Mouse (Mus musculus) olfactory bulb, adult 2 months (tissue): Measurements from ENCODE around the gene Ctnna3. TPM values are rescaled to one million over a fixed set of nuclear protein-coding genes. Genes with fewer than 3 reads are reported as not detected.
A peak's percentile ranks its signal among the peaks of the same experiment; 100 is the strongest.
"Not testable (repeated sequence)": the region's sequence is repeated elsewhere in the genome, so short reads cannot be mapped to it uniquely, and the experiment has no call there.

Experiments
- H3K27ac ChIP-seq: fragments of 200-500 bp; 2 replicates; pipeline ENCODE4 v1.5.1; 2012; ENCODE audit warnings: low read depth, low read length; ENCODE audit not compliant: insufficient read depth
- H3K4me1 ChIP-seq: fragments of 200-500 bp; 2 replicates; pipeline ENCODE4 v1.6.1; 2012; ENCODE audit warnings: low read length; ENCODE audit not compliant: control insufficient read depth, insufficient read depth
- H3K4me3 ChIP-seq: fragments of 200-500 bp; 2 replicates; pipeline ENCODE4 v1.5.1; 2012; ENCODE audit warnings: mild to moderate bottlenecking, low read depth, low read length, moderate library complexity; ENCODE audit not compliant: insufficient read depth
- CTCF ChIP-seq: fragments of 200-500 bp; IDR thresholded peaks from 2 replicates; pipeline ENCODE4 v1.5.1; 2012; ENCODE audit warnings: low read depth, mild to moderate bottlenecking, low read length, moderate library complexity; ENCODE audit not compliant: insufficient read depth
- POLR2A ChIP-seq: fragments of 200-500 bp; IDR thresholded peaks from 2 replicates; pipeline ENCODE4 v1.6.1; 2012; ENCODE audit warnings: mild to moderate bottlenecking, low read depth, low read length, moderate library complexity; ENCODE audit not compliant: insufficient read depth
- WGBS: fragments of 180-500 bp; shearing (Covaris S2); methylation state at CpG from one replicate; pipeline ENCODE4 v1.1.7; 2018; 5-methylcytosine and 5-hydroxymethylcytosine counted together
- polyA plus RNA-seq: library from polyadenylated mRNA; stranded (reverse); fragments of >200 nt; gene quantifications from 2 replicates; pipeline ENCODE4 v1.2.4, GENCODE M21; 2012; ENCODE audit warnings: low replicate concordance; ENCODE audit not compliant: missing spikeins, insufficient read depth, insufficient read length

Gene Ctnna3
- polyA plus RNA-seq, 1 experiment: not detected

DNA sequence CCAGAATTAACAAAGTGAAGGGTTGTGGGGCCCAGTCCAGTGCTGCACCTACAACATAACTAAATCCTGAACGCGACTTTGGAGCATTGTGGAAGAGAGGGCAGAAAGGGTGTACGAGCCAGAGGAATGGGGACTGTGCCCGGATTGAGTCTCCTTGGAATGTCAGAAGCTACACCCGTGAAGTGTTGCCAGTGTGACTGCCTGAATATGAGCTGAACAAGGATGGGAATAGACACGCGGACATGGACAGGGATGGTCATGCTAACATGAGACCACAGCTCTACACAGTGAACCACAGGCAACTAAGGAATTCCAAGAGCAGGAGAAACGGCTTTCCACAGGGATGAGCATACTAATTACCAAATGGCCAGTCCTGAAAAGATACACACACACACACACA lies 2.2 kb downstream of the Ctnna3 start:
- no peak overlapping the region for H3K4me3 ChIP-seq
- TF ChIP-seq POLR2A (no peak), CTCF (no peak)
- no peak overlapping the region for H3K27ac ChIP-seq
- no peaks in the 10 kb centered on the region for H3K4me1 ChIP-seq
- WGBS: 89% methylated on average over 8 of the region's 8 CpGs

DNA sequence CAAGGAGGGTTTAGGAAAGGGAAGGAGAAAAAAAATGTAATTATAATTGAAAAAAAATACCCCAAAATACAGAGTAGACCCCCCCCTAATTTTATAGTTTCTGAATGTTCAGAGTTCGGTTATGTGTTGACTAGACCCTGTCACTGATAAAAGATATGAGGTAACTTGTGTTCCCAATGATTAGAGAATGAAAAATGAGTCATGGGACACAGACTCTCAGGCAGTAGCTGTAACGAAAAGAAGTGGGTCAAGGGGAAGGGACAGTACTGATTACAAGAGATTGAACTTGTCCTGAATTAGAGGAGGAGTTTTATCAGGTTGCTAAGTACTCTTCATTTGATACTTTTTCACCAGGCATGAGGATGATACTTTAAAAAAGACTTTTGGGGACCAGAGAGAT lies 3.0 kb downstream of the Ctnna3 start:
- TF ChIP-seq CTCF: no peak
- TF ChIP-seq POLR2A: no peak
- no peak overlapping the region for H3K27ac ChIP-seq
- 78% methylated on average over 2 of the region's 2 CpGs for WGBS
- no peaks in the 10 kb centered on the region for H3K4me1 ChIP-seq
- H3K4me3 ChIP-seq: no peak overlapping the region

DNA sequence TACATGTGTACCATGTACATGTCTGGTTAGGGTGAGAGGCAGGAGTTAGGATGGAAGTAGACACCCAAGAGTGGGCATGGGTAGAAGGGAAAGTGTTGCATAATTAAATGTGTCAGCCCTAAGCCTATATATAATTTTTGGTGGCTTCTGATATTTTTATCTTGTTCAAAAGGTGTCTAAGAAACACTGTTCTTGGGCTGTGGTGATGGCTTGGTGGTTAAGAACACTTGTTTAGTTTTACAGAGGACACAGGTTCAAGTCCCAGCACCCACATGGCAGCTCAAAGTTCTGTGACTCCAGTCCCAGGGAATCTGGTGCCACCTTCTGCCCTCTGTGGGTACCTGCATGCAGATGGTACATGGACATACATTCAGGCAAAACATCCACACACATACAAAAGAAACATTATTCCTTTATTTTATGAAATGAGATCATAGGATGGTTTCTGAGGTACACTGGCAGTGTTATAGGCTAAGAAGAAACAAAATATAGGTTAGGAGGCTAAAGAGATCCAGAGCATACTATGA lies 8.9 kb downstream of the Ctnna3 start:
- TF ChIP-seq POLR2A: no peak
- no peak for TF ChIP-seq CTCF

DNA sequence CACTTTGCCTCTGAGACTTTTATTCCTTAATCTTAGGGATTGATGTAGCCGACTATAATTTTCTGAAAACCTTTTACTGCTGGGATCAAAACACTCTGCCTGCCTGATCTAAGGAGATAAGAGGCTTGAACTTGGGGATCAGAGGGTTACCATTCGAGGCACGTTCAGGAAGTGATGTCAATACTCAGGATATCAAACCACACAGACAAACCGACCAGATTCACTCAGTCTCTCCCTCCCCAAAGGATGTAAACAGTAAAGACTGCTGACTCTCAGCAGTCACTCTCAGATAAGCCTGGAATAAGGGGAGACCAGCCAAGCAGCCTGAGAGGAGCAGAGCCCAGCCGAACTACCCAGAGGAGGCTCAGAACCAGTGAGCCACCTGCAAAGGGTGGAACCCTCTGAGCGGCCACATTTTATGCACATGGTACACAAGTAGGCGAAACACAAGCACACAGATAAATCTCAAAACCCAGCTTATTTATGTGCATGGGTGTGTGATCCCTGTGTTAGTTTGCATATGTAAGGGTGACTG lies 9.9 kb downstream of the Ctnna3 start:
- H3K4me1 ChIP-seq: no peaks in the 10 kb centered on the region
- H3K4me3 ChIP-seq: no peak overlapping the region
- no peak for TF ChIP-seq POLR2A
- H3K27ac ChIP-seq: no peak overlapping the region
- 77% methylated on average over 7 of the region's 7 CpGs for WGBS

More for the DNA sequence above, 8.9 kb downstream of the Ctnna3 start:
- Histone ChIP-seq H3K27ac (no peak overlapping the region), H3K4me3 (no peak overlapping the region), H3K4me1 (no peaks in the 10 kb centered on the region)

DNA sequence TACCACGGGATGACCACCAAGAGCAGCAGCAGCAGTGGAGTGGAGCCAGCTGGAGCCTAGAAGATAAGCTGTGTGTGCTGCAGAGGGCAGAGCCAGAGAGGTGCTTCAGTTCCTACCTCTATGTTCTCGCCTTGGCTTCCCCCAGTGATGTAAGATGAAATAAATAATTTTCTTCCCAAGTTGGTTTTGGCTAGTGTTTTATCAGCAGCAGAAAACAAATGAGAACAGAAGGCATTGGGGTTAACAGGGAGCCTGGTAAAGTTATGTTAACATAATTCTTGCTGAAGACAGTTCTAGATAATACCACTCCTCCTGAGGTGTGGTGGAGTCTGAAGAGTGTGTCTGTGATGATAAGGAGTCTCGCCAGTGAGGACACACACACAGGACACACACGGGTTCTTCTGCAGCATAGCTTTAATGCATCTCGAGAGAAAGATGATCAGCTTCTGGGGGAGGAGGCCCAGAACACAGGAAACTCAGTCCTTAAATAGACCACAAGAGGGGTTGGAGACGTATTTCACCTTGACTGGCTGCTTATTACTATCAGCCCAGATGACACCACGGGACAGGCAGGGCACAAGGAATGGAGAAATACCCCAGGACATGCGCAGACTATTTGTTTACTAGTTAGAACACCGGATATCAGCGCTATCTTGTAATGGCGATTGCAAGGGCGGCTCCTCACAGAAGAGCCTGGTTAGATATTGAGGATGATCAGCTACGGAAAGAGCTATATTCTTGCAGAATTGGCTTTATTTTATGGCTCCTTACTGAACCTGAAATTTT lies 14.9 kb downstream of the Ctnna3 start:
- WGBS: 88% methylated on average over 13 of the region's 13 CpGs
- H3K4me1 ChIP-seq, H3K4me3 ChIP-seq, H3K27ac ChIP-seq: not testable (repeated sequence)

DNA sequence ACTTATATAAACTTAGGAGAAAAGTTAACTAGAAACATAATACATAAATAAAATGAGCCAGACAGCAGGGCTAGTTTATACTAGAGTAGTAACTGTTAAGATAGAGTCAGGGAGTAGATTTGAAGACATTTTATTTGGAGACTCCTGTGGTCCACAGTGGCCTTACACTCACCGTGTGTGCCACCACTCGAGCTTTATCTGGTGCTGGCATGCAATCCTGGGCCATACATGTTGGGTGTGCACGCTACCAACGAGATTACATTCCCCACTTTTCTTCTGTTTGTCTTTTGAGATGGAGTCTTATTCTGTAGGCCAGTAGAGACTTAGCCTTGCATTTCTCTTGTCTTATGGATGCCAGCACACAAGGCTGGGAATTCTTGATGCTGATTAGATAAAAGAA lies 24.0 kb downstream of the Ctnna3 start:
- 97% methylated on average over 4 of the region's 4 CpGs for WGBS
- no peak for TF ChIP-seq POLR2A
- TF ChIP-seq CTCF: no peak
- H3K4me3 ChIP-seq: no peak overlapping the region
- no peaks in the 10 kb centered on the region for H3K4me1 ChIP-seq
- no peak overlapping the region for H3K27ac ChIP-seq

DNA sequence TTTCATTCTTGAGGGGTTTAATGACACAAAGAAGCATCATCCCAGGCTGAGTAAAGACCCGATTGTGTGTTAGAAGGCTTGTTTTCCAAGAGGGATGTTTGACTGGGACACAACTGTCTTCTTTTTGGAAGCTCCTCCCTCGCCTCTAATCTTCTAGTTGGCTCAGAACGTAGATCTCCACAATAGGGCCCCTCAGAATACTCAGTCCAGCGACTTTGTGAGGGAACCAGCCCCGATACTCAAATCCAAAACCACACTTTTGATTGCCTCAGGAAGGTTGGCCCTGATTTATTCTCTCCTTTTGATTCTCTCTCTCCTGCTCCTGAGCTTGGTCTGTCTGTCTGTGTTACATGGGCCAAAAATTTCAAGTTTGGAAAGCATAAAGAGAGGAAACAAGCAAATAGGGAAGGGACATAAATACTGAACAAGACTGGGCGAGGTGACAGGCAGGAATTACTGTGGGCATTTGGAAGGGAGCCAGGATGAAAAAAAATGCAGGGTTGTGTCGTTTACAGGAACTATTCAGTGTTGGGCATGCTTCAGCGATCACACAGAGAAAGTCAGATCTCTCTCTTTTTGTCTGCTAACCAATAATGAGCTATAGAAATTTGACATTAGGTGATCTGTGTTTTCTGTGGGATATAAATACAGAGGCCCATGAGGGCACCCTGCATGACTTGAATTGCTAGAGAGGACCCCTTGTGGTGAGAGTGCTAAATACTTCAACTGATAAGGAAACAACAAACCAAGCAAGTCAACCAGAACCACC lies 25.4 kb downstream of the Ctnna3 start:
- TF ChIP-seq POLR2A: no peak
- TF ChIP-seq CTCF: no peak
- H3K4me1 ChIP-seq: no peaks in the 10 kb centered on the region
- no peak overlapping the region for H3K4me3 ChIP-seq
- peak overlapping the region; percentile 62; the same call in 1 of the 2 replicates for H3K27ac ChIP-seq
- 42% methylated on average over 8 of the region's 8 CpGs for WGBS

DNA sequence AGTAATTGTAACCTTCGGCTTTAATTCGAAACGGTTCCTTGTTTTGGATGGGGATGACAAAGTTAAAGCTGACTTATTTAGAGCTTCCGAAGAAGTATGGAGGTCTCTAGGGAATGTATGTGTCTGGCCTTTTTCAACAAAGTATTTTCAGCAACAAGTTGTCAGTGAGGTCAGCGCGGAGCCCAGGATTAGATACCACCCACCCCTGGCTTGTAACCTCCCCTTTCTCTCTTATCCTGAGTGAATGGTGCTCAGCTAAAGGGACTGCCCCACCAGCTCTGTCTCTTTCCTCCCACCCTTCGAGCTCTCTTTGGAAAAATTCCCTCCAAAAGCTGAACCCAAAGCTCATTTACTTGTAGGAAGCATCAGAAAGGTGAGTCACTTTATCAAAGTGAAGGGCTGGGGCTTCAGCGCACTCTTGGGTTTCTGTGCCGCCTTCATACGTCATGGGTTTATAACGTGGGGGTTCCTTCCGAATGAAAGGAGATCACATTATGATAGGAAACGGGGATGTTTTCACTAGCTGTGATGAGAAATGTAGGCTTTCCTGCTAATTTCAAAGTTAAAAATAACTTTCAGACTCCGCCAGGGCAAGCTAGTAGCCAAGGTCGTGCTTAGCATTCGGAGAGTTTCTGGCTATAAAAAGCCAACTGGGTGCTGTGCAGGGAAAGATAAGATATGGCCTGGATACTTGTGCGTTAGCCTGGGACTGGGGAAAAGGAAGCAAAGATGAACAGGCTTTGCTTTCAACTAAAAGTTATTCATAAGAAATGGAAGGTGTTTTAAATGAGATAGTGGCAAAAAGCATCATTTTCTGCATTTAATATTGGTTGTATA lies 27.6 kb downstream of the Ctnna3 start:
- H3K4me1 ChIP-seq: no peaks in the 10 kb centered on the region
- no peak for TF ChIP-seq CTCF
- TF ChIP-seq POLR2A: no peak
- no peak overlapping the region for H3K4me3 ChIP-seq
- 67% methylated on average over 17 of the region's 17 CpGs for WGBS
- H3K27ac ChIP-seq: no peak overlapping the region

DNA sequence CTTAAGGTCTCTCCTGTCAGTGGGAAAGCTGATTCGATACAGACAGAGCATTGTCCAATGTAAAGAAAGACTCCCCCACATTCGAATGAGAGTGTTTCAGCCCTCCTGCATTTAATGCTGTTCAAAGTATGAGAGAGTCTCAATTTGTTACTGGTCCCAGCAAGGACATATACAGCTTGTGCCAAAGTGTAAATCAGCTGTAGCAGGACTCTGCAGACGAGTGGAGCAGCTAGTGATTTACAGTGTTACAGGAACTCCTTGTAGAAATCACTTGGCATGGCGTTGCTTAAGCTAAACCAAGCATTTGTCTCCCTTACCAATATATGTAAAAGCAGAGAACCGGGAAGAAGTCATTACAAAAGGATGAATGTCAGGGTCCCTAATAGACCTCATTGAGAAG lies 31.0 kb downstream of the Ctnna3 start:
- no peak overlapping the region for H3K4me3 ChIP-seq
- no peaks in the 10 kb centered on the region for H3K4me1 ChIP-seq
- TF ChIP-seq CTCF (no peak), POLR2A (no peak)
- H3K27ac ChIP-seq: no peak overlapping the region
- 55% methylated on average over 5 of the region's 5 CpGs for WGBS
